Mouse (Mus musculus): ENCODE measurements around the gene Ablim2. TPM values are rescaled to one million over a fixed set of nuclear protein-coding genes. Genes with fewer than 3 reads are reported as not detected.

Gene Ablim2
- polyA plus RNA-seq, 1 experiment, result 176 TPM

- peaks cover 3% of the 10 kb centered on the region for H3K4me1 ChIP-seq (ENCODE audit: control insufficient read depth, insufficient read depth, low read length)
- H3K4me3 ChIP-seq (ENCODE audit: insufficient read depth, low read length), result no peak overlapping the region
- TF ChIP-seq CTCF (IDR thresholded peaks at IDR 0.05; ENCODE audit: extremely low read depth, insufficient read depth, low read length), result no peak
- no peak for TF ChIP-seq POLR2A (IDR thresholded peaks at IDR 0.05; ENCODE audit: extremely low read depth, insufficient read depth, low read length)
- no peak overlapping the region for H3K27ac ChIP-seq (ENCODE audit: insufficient read depth, low read length)
These were observed 162.9 kb downstream of the Ablim2 start for GRCm38 (mm10) chr5:35920557-35920956.

- peaks cover 3% of the 10 kb centered on the region for H3K4me1 ChIP-seq (ENCODE audit: control insufficient read depth, insufficient read depth, low read length)
- H3K4me3 ChIP-seq (ENCODE audit: insufficient read depth, low read length), result no peak overlapping the region
- TF ChIP-seq POLR2A (IDR thresholded peaks at IDR 0.05; ENCODE audit: extremely low read depth, insufficient read depth, low read length) (no peak), CTCF (IDR thresholded peaks at IDR 0.05; ENCODE audit: extremely low read depth, insufficient read depth, low read length) (no peak)
- no peak overlapping the region for H3K27ac ChIP-seq (ENCODE audit: insufficient read depth, low read length)
These were observed 163.5 kb downstream of the Ablim2 start for GRCm38 (mm10) chr5:35921141-35921540.

GRCm38 (mm10) chr5:35921595-35922254, 164.0 kb downstream of the Ablim2 start:
- Histone ChIP-seq H3K27ac (ENCODE audit: insufficient read depth, low read length) (no peak overlapping the region), H3K4me1 (ENCODE audit: control insufficient read depth, insufficient read depth, low read length) (peaks cover 3% of the 10 kb centered on the region), H3K4me3 (ENCODE audit: insufficient read depth, low read length) (no peak overlapping the region)
- no peak for TF ChIP-seq CTCF (IDR thresholded peaks at IDR 0.05; ENCODE audit: extremely low read depth, insufficient read depth, low read length)
- TF ChIP-seq POLR2A (IDR thresholded peaks at IDR 0.05; ENCODE audit: extremely low read depth, insufficient read depth, low read length), result no peak

GRCm38 (mm10) chr5:35923448-35923847, 165.8 kb downstream of the Ablim2 start:
- H3K4me1 ChIP-seq (ENCODE audit: control insufficient read depth, insufficient read depth, low read length), result no peaks in the 10 kb centered on the region
- no peak overlapping the region for H3K4me3 ChIP-seq (ENCODE audit: insufficient read depth, low read length)
- TF ChIP-seq CTCF (IDR thresholded peaks at IDR 0.05; ENCODE audit: extremely low read depth, insufficient read depth, low read length) (no peak), POLR2A (IDR thresholded peaks at IDR 0.05; ENCODE audit: extremely low read depth, insufficient read depth, low read length) (no peak)
- H3K27ac ChIP-seq (ENCODE audit: insufficient read depth, low read length), result no peak overlapping the region

- no peak overlapping the region for H3K4me3 ChIP-seq (ENCODE audit: insufficient read depth, low read length)
- no peak for TF ChIP-seq POLR2A (IDR thresholded peaks at IDR 0.05; ENCODE audit: extremely low read depth, insufficient read depth, low read length)
- TF ChIP-seq CTCF (IDR thresholded peaks at IDR 0.05; ENCODE audit: extremely low read depth, insufficient read depth, low read length), result no peak
- no peak overlapping the region for H3K27ac ChIP-seq (ENCODE audit: insufficient read depth, low read length)
- no peaks in the 10 kb centered on the region for H3K4me1 ChIP-seq (ENCODE audit: control insufficient read depth, insufficient read depth, low read length)
These were observed 167.5 kb downstream of the Ablim2 start for GRCm38 (mm10) chr5:35925171-35925634.

GRCm38 (mm10) chr5:35926511-35926910, 168.8 kb downstream of the Ablim2 start:
- Histone ChIP-seq H3K27ac (ENCODE audit: insufficient read depth, low read length) (no peak overlapping the region), H3K4me3 (ENCODE audit: insufficient read depth, low read length) (no peak overlapping the region), H3K4me1 (ENCODE audit: control insufficient read depth, insufficient read depth, low read length) (no peaks in the 10 kb centered on the region)
- TF ChIP-seq CTCF (IDR thresholded peaks at IDR 0.05; ENCODE audit: extremely low read depth, insufficient read depth, low read length) (no peak), POLR2A (IDR thresholded peaks at IDR 0.05; ENCODE audit: extremely low read depth, insufficient read depth, low read length) (no peak)

GRCm38 (mm10) chr5:35931296-35931695, 173.6 kb downstream of the Ablim2 start:
- no peak overlapping the region for H3K27ac ChIP-seq (ENCODE audit: insufficient read depth, low read length)
- no peaks in the 10 kb centered on the region for H3K4me1 ChIP-seq (ENCODE audit: control insufficient read depth, insufficient read depth, low read length)
- no peak overlapping the region for H3K4me3 ChIP-seq (ENCODE audit: insufficient read depth, low read length)
- no peak for TF ChIP-seq CTCF (IDR thresholded peaks at IDR 0.05; ENCODE audit: extremely low read depth, insufficient read depth, low read length)
- TF ChIP-seq POLR2A (IDR thresholded peaks at IDR 0.05; ENCODE audit: extremely low read depth, insufficient read depth, low read length), result no peak

GRCm38 (mm10) chr5:35933059-35933458, 175.4 kb downstream of the Ablim2 start:
- H3K4me3 ChIP-seq (ENCODE audit: insufficient read depth, low read length), result no peak overlapping the region
- TF ChIP-seq POLR2A (IDR thresholded peaks at IDR 0.05; ENCODE audit: extremely low read depth, insufficient read depth, low read length) (no peak), CTCF (IDR thresholded peaks at IDR 0.05; ENCODE audit: extremely low read depth, insufficient read depth, low read length) (no peak)
- no peaks in the 10 kb centered on the region for H3K4me1 ChIP-seq (ENCODE audit: control insufficient read depth, insufficient read depth, low read length)
- H3K27ac ChIP-seq (ENCODE audit: insufficient read depth, low read length), result no peak overlapping the region

Other genes starting within 250 kb of the Ablim2 start
- gene Cpz, start 232.2 kb upstream of the Ablim2 start, polyA plus RNA-seq (2012; rRNA removed), result 0.28 and 0.48 TPM in 2 replicates
- 6.1 and 6.7 TPM in 2 replicates for gene Trmt44, start 182.8 kb upstream of the Ablim2 start, polyA plus RNA-seq (2012; rRNA removed)
- 30.5 and 31.5 TPM in 2 replicates for gene Acox3, start 174.8 kb upstream of the Ablim2 start, polyA plus RNA-seq (2012; rRNA removed)
- 6.5 and 6.9 TPM in 2 replicates for gene Htra3, start 78.1 kb upstream of the Ablim2 start, polyA plus RNA-seq (2012; rRNA removed)
- 1.2 and 1.4 TPM in 2 replicates for gene Sh3tc1, start 17.9 kb upstream of the Ablim2 start, polyA plus RNA-seq (2012; rRNA removed)
- 12.3 and 14.1 TPM in 2 replicates for gene Afap1, start 135.4 kb downstream of the Ablim2 start, polyA plus RNA-seq (2012; rRNA removed)